Mouse (Mus musculus) mouse trophoblast stem cell (cell line): ENCODE measurements around the gene Rgs3.

Experiments
- in situ Hi-C, 2 experiments: fragments of 300-500 bp; cut with MseI, MboI; formaldehyde crosslinking; loops; 2 replicates in 1 of 2; 3 replicates in 1 of 2; pipeline ENCODE4 v1.15.1; 2025

Rgs3 gene

DNA sequence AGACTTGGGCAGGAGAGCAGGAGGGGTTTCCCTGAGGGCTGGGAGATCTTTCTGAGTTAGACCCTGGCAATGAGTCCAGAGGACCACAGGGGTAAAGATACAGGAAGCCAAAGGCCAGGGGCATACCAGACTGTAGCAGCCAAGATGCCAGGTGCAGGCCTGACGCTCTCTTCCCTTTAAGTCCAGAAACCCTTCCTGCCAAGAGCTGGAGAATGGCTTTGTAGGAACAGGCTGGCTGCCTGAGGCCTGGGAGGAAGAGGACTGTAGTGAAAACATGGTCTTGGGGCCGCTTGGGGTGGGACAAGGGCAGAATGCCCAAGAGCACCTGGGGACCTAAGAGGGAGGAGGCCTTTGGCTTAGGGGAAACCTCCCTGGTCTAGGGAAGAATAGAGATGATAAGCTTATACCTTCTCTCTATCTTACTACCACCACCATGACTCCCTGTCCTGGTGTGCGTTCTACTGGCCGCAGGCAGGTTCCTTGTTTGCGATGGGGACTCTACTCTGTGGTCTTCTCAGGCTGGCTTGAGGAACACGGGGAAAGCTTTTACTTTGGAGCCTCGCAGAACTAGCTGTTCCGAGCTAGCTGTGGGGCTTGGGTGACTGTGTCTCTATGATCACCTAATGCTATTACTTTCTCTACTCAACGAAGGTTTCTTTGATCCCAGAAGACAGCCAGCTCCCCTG, 46.4 kb downstream of the Rgs3 start:
- in situ Hi-C loops: no loop called here

- in situ Hi-C loops: no loop called here
Observed at GRCm38 (mm10) chr4:62606542-62606882, 46.9 kb downstream of the Rgs3 start.

- in situ Hi-C loops: no loop called here
Observed at GRCm38 (mm10) chr4:62606905-62607304, 47.3 kb downstream of the Rgs3 start.

GRCm38 (mm10) chr4:62607345-62607744, 47.7 kb downstream of the Rgs3 start:
- in situ Hi-C loops: no loop called here

GRCm38 (mm10) chr4:62607805-62608204, 48.2 kb downstream of the Rgs3 start:
- in situ Hi-C loops: no loop called here

- in situ Hi-C loops: no loop called here
Observed at GRCm38 (mm10) chr4:62609333-62609732, 49.7 kb downstream of the Rgs3 start.

DNA sequence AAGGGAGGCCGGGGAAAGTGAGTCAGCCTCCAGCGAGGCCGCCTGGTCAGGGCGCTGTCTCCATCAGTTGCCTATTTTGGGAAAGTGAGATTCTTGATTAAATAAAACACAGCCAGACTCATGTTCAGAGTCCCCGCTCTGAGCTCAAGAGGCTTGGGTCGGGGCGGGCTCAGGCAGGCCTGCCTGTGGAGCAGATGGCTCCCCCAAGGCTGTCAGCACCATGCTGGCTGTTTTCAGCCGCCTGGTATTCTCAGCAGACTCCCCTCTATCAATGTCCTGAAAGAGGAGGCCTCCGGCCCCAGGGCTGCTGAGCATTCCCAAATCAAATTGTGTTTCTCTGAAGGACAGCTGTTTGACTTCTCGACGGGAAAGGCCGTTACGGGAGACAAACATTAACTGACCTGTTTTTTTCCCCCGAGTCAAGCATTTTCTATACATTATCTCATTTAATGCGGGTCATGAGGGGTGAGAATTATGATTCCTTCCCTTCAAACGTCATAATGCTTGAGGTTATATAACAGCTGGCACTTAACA, 50.6 kb downstream of the Rgs3 start:
- in situ Hi-C loops: no loop called here

DNA sequence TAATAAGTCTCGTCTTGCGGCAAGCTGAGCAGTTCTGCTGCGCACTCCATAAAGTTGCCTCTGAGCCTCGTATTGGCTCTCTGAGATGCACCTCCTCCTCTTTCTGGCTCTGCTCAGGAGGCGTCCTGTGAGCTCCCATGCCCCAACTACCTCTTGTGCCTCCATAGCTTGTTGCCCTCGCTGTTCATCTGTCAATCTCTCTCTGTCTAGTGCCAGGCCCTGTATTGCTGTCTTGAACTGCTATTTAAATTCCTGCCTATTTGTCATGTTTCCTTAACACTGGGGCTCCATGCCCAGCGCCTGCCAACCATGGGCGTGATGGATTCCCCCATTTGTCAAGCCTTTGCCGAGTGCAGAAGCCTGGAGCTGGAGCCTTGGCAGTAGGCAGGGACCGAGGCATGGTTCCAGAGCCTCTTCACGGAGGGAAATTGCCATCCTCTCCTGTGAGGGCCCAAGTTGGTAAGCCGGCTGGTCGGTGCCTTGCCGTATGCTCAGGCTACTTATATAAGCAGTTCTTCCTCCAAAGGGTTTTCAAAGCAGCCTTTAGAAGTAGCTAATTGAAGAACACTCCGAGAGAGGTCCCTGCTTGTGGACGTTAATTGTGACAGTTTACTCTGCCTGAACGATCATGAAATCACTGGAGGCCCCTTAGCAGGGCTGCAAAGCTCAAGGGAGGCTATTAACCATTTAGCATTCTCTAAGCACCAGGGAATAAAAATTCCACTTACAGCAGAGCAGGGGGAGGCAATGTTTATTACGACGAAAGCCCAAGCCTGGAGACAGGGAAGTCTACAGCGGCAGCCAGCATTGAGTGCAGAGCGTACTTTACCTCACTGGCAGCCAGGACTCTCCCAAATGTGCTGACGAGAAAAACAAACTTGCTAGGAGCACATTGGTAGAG, 53.2 kb downstream of the Rgs3 start:
- in situ Hi-C loops: no loop called here

- in situ Hi-C loops: no loop called here
Observed at GRCm38 (mm10) chr4:62613646-62614365, 54.2 kb downstream of the Rgs3 start.

DNA sequence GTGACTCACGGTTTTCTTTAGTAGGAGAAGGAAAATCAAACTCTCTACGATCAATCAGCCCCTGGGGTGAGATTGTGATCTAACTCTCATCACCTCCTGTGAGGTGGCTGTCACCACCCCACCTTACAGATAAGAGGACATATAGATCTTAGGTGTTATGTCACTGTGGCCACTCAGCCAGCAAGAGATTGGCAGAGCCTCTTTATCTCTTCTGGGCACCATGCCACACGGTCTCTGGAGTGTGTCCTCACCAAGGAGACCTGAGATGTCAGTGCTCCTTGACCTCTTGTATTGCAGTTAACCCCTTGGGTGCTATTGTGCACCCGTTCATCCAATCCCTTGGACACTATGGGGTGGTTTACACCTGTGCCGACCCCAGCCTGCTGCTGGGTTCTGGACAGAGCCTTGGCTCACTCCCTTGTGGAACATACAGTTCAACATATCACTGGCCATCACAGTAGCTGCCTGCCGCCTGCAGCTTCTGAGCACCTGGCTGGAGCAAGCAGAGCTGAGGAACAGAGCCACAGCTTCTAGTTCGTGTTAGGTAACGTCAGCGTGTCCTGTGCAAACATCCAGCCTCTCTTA, 58.3 kb downstream of the Rgs3 start:
- in situ Hi-C loops: no loop called here

DNA sequence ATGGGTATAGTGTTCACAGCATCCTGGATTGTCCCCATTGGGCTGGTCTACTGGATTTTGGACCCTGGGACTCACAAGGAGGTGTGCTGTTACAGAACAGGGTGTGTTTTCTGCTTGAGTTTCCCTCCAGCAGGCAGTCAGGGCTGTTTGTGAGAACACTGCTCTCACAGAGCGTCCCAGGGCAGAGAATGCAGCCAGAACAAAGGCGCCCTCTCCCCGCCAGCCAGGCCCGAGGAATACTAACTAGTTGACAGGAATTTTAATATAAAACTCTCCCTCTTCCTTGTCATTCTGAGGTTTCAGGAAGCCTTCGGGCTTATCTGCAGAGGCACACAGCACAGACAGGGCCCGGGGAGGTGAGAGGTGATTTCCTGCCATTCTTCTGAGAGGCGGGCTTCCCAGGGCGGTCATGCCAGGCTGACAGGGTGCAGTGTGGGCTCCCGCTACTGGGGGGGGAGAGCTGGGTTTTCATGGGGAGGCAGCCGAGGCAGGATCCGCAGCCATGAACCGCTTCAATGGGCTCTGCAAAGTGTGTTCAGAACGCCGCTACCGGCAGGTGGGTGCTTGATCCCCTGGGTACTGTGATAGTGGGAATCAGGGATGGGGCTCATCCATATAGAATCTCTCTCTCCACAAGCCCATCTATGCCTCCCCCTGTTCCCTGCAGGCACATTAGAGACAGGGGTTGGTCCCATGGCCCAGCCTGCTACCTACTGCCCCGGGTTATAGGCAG, 59.8 kb downstream of the Rgs3 start:
- in situ Hi-C loops: no loop called here

DNA sequence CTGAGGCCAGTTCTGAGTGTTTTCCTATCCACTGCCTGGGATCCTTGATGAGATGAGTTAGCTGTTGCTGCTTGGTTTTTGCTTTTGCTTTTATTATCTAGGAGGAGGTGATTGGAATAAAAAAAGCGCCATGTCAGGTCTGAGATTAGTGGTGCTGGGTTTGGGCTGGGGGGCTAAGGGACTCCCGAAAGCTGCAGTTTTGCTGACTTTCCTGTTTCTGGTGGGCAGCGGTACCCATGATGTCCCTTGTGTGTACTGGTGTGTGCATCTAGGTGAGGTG, 60.3 kb downstream of the Rgs3 start:
- in situ Hi-C loops: no loop called here

GRCm38 (mm10) chr4:62621151-62621550, 61.5 kb downstream of the Rgs3 start:
- in situ Hi-C loops: no loop called here

GRCm38 (mm10) chr4:62621880-62622675, 62.4 kb downstream of the Rgs3 start:
- in situ Hi-C loops: no loop called here

DNA sequence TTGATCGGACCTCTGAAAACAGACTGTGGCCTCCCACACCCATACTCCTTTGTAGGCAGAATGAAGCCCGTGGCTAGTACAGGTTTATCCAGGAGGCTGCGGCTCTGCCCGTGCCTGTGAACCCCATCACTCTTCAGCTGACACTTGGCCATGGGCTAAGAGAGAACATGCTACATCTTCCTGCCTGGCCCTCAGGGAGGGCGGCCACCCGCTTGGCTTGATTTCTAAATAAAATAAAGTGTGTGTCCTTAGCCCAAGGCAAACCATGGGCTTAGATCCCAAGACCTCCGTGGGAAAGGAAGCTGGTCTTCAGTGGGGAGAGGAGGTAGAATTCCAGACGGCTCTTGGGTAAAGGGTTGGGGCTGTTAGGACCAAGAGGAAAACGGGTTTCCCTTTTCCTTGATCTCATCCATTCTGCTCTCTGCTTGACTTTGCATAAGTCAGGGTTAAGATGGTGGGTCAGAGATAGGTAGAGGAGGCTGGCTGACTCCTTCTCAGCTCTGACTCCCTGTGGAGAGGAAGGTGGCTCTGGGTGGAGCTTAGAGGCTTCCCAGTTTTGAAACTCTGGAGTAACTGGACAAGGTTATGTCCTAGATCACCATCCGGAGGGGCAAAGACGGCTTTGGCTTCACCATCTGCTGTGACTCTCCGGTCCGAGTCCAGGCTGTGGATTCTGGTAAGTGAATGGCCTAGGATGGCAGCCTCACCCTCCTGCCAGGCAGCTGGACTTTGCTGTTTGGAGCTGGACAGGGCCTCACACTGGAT, 63.8 kb downstream of the Rgs3 start:
- in situ Hi-C loops: no loop called here

DNA sequence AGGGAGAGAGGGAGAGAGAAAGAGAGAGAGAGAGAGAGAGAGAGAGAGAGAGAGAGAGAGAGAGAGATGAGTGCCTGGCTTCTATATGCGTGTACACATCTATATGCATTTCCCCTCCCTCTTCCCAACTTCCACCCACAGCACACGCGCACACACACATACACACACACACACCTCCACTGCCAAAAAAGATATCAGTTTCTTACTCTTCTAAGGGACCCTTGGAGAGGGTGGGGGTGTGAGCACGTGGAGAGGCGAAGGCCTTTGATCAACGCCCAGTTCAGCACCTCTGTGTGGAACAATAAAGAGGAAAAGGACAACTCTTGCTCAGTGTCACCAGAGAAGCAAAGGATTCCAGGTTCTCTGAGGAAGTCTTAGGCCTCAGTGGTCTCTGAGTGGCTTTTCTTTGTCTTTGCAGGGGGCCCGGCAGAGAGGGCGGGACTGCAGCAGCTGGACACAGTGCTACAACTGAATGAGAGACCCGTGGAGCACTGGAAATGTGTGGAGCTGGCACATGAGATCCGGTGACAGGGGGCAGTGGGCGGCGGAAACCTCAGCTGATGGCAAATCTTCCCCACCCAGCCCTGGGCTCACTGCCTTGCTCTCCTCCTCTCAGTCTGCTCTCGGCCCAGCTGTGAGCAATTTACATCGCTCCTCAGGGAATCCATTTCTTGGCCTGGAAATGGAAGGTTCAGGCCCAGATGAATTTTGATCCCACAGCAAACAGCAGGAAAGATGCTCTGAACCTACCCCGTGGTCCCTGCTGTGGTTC, 65.2 kb downstream of the Rgs3 start:
- in situ Hi-C loops: no loop called here

DNA sequence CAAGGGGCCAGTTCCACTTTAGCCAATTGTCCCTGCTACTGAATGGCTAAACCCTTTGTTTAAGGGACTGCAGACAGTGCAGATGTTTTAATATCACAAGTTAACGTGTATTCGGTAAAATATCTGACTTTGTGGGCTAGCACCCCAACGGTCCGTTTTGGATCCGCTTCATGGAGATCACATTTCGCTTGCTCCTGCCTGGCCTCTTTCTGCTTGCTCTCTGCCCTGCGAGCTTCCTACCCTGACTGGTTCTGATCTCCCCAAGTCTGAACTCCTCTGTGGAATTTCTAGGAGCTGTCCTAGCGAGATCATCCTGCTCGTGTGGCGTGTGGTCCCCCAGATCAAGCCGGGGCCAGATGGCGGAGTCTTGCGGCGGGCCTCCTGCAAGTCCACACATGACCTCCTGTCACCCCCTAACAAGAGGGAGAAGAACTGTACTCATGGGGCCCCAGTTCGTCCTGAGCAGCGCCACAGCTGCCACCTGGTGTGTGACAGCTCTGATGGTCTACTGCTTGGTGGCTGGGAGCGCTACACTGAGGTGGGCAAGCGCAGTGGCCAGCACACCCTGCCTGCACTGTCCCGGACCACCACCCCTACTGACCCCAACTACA, 65.9 kb downstream of the Rgs3 start:
- in situ Hi-C loops: no loop called here

DNA sequence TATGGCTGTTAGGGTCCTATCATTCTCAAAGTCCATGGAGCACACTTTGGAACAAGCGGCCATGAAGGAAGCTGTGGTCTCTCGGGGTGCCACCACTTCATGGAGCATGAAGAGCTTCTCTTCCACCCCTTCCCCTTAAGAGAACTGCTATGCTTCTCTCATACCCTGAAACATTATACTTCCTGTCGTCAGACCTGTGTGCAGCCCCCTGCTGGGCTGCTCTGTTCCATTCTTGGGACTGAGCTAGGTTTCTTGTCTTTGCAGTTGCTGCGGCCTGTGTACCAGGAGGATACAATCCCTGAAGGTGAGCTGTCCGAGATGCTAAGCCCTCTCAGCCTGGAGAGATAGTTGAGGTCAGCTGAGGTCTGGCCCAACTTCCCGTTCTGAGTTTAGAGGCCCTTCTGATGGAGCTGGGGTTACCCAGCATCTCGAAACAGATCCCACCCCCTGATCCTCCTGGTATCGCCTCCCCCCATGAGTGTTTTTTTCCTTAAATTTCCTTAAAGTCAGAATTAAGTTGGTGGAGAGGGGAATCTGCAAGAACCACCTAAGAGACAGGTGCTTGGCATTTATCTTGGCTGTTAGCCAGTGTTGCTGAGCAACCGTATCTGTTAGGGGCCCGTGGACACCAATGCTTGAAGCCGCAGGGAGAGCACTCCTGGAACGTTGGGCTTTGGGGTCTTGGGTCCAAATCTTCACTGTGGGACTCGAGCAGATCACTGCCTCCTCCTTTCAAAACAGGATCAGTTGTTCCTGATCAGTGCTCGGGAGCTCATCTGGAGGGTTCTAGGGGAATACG, 66.8 kb downstream of the Rgs3 start:
- in situ Hi-C loops: no loop called here
